Mouse (Mus musculus) layer of hippocampus, postnatal 25 days (tissue): Measurements from ENCODE around the gene Zcrb1. TPM values are rescaled to one million over a fixed set of nuclear protein-coding genes. Genes with fewer than 3 reads are reported as not detected.

Experiments
- DNase-seq, 2 experiments: peaks; one replicate each; pipeline ENCODE4 v3.0.0; 2022; ENCODE audit warnings: mixed read lengths in 2 of 2, low spot score in 1 of 2; ENCODE audit errors: extremely low spot score in 1 of 2
- total RNA-seq, 2 experiments: library from RNA; stranded (reverse); gene quantifications; 2 replicates each; pipeline ENCODE4 v1.2.3; 2021

Gene Zcrb1
- 10 to 100 TPM; 66.8 to 86.0 TPM for total RNA-seq

- peak; percentile 70 to 80 for DNase-seq
Measured at GRCm38 (mm10) chr15:93397826-93398698, at the start of gene Zcrb1, which contains the start of gene Pphln1. Gene Zcrb1, minus strand, starts transcription at chr15:93398334. Gene Pphln1, plus strand, starts transcription at chr15:93398350.

DNA sequence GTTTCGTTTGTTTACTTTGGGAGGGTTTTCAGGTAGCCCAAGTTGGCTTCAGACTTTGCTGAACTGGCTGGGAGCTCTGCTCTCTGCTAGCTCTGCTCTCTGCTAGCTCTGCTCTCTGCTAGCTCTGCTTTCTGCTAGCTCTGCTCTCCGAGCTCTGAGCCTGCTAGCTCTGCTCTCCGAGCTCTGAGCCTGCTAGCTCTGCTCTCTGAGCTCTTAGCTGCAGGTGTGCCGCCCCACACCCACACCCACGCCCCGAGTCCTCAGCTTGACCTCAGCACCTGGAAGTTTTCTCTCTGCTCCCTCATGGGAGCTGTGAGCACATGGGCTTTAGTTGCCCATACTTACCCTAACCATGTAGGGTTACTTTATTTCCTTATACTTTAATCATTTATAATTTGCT lies 45.5 kb upstream of the Zcrb1 start:
- no peak for DNase-seq

DNA sequence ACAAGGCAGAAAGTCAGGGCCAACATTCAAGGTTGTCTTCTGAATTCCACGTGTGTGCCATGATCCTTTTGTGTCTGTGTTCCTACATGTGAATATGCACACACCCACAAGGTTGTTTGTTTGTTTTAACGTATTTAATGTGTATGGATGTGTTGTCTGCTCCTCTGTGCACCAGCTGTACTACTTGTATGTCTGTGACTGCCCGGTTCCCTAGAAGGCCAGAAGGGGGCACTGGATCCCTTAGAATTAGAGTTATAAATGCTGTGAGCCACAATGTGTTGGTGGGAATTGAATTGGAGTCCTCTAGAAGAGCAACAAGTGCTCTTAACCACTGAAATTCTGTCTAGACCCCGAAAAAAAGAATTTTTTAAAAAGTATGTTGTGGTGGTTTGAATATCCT lies 44.1 kb upstream of the Zcrb1 start:
- no peak for DNase-seq

DNA sequence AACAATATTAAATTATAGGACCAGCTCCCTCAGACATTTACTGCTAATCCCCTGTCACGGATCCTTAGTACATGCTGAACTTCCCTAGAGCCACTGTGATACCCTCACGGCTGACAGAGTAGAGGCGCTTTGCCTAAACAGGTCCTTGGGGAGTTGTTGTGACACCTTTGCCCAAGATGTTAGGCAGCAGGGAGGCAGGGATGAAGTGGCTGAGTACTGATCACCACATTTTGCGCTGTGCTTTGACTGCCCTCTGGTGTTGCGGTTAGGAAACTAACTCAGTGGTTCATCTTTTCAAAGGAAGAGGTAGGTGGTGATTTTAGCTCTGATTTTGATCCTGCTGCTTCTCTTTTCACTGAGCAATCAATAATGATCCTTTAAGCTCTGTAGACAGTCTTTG lies 40.5 kb upstream of the Zcrb1 start:
- peak; percentile 16 to 70 for DNase-seq

DNA sequence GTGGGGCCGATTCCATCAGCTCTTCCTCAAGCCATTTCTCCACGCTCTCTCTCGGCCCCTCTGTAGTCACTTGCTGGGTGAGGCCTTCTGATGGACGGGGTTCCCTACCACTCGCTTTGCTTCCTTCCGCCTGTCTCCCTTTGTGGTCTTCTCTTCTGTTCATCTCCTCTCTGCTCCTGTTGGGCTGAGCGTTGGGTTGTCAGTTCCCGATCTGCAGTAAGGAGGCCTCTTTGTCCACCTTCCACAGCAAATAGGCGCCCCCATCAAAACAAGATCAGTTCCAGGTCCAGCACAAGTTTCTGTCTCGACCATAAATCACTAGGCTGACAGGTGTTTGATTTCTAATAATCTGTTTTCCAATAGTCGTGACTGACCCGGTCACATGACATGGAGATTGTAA lies 37.9 kb upstream of the Zcrb1 start:
- no peak for DNase-seq

DNA sequence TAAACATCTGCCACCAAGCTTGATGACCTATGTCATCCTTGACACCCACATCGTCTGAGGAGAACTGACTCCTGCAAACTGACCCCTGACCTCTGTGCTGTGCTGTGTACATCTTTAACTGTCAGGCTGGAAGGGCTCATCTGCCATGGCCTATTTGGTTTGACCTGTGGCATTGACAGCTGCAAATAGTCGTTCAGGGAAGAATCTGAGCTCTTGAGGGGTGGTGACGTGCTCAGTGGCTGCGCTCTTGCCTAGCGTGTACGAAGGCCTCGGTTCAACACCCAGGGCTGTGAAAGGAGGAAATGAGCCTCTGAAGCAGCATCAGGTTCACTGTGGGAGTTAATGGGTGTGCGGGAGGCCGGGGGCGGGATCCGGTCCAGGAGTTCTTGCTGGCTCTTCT lies 35.7 kb upstream of the Zcrb1 start:
- no peak for DNase-seq

DNA sequence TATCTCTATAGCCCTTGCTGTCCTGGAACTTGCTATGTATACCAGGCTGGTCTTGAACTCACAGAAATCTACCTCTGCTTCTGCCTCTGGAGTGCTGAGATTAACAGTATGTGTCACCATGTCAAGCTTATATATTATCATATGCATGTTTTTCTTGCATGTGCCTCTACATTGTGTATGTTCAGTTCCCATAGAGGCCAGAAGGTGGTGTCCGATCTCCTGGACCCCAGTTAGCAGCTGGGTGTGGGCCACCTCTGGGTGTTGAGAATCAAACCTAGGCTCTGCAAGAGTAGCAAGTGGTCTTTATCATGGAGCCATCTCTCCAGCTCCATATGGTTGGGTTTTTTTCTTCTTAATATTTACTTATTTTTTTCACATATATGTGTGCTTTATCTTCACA lies 24.4 kb upstream of the Zcrb1 start:
- no peak for DNase-seq

GRCm38 (mm10) chr15:93420596-93420995 lies 22.5 kb upstream of the Zcrb1 start:
- no peak for DNase-seq

DNA sequence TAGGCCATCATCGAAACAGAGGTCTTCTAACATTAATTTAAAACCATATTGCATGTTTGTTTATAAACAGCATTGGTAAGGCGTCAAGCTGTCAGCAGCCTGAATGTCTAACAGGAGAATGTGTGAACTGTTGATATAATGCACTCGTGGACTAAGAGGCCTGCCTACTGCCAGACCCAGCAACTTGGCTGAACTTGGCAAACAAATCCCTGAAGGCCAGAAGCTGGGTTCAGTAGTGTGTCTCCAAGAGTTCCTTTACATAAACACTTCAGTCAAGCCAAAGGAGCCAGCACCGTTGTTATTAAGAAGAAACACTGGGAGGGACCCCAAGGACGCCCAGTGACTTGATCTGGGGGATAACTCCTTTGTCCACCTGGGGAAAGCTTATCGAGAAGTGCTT lies 18.2 kb upstream of the Zcrb1 start:
- no peak for DNase-seq

GRCm38 (mm10) chr15:93414456-93414855 lies 16.3 kb upstream of the Zcrb1 start:
- no peak for DNase-seq

GRCm38 (mm10) chr15:93412445-93412844 lies 14.3 kb upstream of the Zcrb1 start:
- DNase-seq: no peak

- DNase-seq: no peak
Measured at GRCm38 (mm10) chr15:93406492-93406891, 8.4 kb upstream of the Zcrb1 start.

- DNase-seq: no peak
Measured at GRCm38 (mm10) chr15:93405446-93405986, 7.4 kb upstream of the Zcrb1 start.

DNA sequence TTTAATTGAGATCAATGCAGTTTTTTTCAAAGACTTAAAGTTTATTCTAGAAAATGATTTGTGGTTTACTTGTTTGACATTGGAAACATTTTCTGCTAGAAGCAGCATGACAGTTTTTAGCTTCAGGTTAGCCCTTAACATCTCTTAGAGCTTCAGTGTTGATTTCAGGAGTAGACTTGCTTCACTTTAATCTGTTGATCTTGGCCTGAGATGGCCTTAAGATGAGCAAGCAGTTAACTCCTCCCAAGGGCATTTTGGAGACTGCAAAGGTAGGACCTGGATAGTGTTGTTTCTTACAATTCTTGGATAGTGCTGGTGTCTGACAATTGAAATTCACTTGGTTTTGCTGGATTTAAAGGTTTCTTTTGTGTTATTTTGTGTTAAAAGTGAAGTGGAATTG lies 6.7 kb upstream of the Zcrb1 start:
- DNase-seq: no peak

GRCm38 (mm10) chr15:93402730-93403129 lies 4.6 kb upstream of the Zcrb1 start:
- DNase-seq: no peak

GRCm38 (mm10) chr15:93401446-93401845 lies 3.3 kb upstream of the Zcrb1 start:
- no peak for DNase-seq

DNA sequence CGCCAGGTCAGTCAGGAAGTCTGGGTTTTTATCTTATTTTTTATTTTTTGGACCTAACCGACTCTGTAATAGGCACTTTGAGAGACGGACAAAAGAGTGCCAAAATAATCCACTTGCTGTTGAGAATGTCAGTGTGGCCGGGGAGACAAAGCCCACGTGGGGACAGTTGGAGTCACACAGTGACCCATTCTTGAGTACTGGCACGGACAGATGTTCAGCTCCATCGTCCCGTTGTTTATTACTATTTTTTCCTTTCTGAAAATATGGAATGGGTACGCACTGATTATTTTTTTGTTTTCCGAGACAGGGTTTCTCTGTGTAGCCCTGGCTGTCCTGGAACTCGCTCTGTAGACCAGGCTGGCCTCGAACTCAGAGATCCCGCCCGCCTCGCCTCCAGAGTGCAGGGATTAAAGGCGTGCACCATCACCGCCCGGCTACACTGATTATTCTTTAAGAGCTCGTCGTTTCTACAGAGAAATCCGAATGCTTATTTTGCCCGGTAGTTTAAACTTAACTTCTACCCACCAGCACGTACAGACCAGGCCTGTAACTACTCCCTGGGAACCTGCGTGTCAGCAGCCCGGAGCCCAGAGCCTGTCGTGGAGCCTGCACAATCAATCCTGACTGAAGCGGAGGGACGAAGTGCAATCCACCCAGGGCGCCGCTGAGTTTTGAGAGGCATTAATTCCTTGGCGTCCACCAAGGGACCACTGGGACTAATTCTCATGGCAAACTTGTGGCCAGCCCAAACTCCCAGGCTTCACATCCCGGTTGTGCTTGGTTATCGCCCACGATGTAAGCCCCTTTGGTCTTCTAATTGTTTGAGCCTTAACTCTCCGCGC lies 786 bp upstream of the Zcrb1 start:
- DNase-seq: no peak

GRCm38 (mm10) chr15:93397269-93397668 lies 865 bp downstream of the Zcrb1 start:
- no peak for DNase-seq

DNA sequence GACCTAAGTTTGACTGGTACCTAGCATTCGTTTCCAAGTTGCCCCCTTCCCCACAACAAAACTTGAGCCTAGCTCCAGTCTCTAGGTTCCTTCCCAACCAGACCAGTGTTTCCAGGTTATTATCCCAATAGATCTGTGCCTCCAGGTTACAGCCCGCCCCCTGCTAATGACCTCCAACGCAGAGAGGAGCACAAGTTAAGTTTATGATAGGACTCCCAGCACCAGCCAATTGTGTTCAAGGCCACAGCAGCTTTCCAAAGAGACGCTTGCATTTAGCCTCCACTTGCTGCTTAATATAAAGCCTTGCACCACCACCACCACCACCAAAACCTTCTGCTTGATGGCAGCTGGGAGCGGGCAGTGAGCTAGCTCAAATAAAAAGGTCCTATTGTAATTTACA lies 16.8 kb downstream of the Zcrb1 start:
- no peak for DNase-seq

DNA sequence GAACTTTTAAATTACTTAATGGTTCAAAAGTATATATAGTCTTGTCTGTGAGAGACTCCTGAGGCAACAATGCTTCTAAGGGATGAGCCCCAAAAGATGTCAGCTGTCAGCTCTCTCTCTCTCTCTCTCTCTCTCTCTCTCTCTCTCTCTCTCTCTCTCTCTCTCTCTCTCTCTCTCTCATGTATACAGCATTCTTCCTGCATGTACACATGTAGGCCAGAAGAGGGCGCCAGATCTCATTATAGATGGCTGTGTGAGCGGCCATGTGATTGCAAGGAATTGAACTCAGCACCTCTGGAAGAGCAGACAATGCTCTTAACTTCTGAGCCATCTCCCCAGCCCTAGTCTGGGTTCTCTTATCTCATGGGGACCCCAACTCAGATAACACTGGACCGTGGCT lies 19.0 kb downstream of the Zcrb1 start:
- no peak for DNase-seq

GRCm38 (mm10) chr15:93375696-93376095 lies 22.4 kb downstream of the Zcrb1 start:
- no peak for DNase-seq
